Mouse (Mus musculus) forebrain, embryonic 12.5 days (tissue): ENCODE measurements at regions not wholly inside any gene's neighbourhood (a gene's known extent, or its start where the extent isn't known, plus 50 kb on each side); places are given as distances from the start of the nearest gene placed in this dataset.
"Not testable (repeated sequence)": the region's sequence is repeated elsewhere in the genome, so short reads cannot be mapped to it uniquely, and the experiment has no call there.

ENCODE experiments used
- ATAC-seq: fragments of 200-750 bp; cut with Nextera tagmentation; 2 replicates; pipeline ENCODE4 v1.8.0; 2017; ENCODE audit warnings: moderate TSS enrichment; ENCODE audit not compliant: low FRiP score
- H3K27ac ChIP-seq: fragments of 300-500 bp; sonication (generic); 2 replicates; pipeline ENCODE4 v1.5.1; 2016; ENCODE audit warnings: mild to moderate bottlenecking
- H3K27me3 ChIP-seq: fragments of 300-500 bp; sonication (generic); 2 replicates; pipeline ENCODE4 v1.6.1; 2016; ENCODE audit warnings: mild to moderate bottlenecking
- H3K36me3 ChIP-seq: fragments of 300-500 bp; sonication (generic); replicated peaks from 2 replicates; pipeline ENCODE4 v1.6.1; 2016; ENCODE audit warnings: mild to moderate bottlenecking
- H3K4me1 ChIP-seq: fragments of 300-500 bp; sonication (generic); 2 replicates; pipeline ENCODE4 v1.6.1; 2016
- H3K4me2 ChIP-seq: fragments of 300-500 bp; sonication (generic); 2 replicates; pipeline ENCODE4 v1.6.1; 2016; ENCODE audit warnings: mild to moderate bottlenecking, moderate library complexity
- H3K4me3 ChIP-seq: fragments of 300-500 bp; sonication (generic); replicated peaks from 2 replicates; pipeline ENCODE4 v1.5.1; 2016; ENCODE audit warnings: mild to moderate bottlenecking
- H3K9ac ChIP-seq: fragments of 300-500 bp; sonication (generic); 2 replicates; pipeline ENCODE4 v1.6.1; 2016; ENCODE audit warnings: mild to moderate bottlenecking
- H3K9me3 ChIP-seq: fragments of 300-500 bp; sonication (generic); 2 replicates; pipeline ENCODE4 v1.6.1; 2016
- WGBS: fragments of 180-500 bp; shearing (Covaris S2); methylation state at CpG from one replicate; pipeline ENCODE4 v1.1.7; 2016; 5-methylcytosine and 5-hydroxymethylcytosine counted together

DNA sequence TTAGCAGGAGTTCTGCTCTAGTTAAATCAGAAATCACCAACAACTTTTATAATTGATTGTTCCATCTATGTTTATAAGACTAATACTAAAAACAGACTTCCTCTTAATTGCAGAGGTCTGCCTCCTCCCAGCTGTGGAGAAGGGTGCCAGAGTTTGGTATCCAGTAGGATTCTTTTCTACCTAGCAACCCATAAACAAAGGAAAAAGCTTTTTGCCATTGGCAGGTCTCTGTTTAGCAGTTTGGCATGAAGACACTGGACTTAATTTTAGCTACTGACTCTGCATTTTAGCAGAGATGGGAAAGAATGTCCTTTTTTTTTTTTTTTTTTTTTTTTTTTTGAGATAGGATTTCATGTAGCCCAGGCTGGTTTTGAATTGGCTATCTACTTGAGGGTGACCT, 1628.4 kb downstream of the A830018L16Rik start:
- Histone ChIP-seq H3K27ac (no peak overlapping the region), H3K27me3 (no peaks in the 10 kb centered on the region), H3K4me1 (no peaks in the 10 kb centered on the region), H3K4me3 (no peak overlapping the region), H3K9ac (no peak overlapping the region), H3K9me3 (no peaks in the 10 kb centered on the region), H3K36me3 (no peaks in the 10 kb centered on the region), H3K4me2 (no peak overlapping the region)
- ATAC-seq = no peak

DNA sequence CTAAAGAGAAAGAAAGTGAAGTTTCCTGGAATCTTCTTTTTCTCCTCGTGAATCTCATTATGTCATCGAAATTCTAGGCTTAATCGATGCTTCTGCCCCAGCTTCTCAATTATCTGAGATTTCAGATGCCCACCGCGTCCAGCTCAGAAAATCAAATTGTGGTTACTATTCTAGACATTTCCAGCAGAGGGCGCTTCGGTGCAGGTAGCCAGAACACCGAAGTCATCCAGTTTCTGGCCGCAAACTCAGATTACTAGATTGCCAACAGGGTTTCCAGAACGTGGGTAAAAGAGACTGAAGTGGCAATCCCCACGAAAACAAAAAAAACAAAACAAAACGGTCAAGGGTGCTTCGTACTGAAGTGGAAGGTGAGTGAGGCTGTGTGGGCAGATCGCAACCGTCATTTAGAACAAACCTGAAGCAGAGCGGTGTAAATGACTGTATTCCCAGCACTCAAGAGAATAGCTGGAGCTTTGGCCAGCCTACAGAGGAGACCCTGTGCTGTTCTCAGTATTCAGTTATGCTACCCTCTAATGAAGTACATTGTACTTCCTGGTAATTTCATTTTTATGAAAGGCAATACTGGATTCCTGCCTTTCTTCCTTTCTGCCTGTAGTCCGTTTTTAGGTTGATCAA, 1636.4 kb downstream of the A830018L16Rik start:
- H3K36me3 ChIP-seq = no peaks in the 10 kb centered on the region
- WGBS = 19% methylated on average over 17 of the region's 17 CpGs
- H3K27me3 ChIP-seq = peaks cover 15% of the 10 kb centered on the region; the same call in 1 of the 2 replicates
- no peaks in the 10 kb centered on the region for H3K4me1 ChIP-seq
- no peak overlapping the region for H3K9ac ChIP-seq
- H3K27ac ChIP-seq = no peak overlapping the region
- H3K4me2 ChIP-seq = peak overlapping the region; percentile 30; the same call in 1 of the 2 replicates
- no peak overlapping the region for H3K4me3 ChIP-seq
- H3K9me3 ChIP-seq = no peaks in the 10 kb centered on the region
- no peak for ATAC-seq

DNA sequence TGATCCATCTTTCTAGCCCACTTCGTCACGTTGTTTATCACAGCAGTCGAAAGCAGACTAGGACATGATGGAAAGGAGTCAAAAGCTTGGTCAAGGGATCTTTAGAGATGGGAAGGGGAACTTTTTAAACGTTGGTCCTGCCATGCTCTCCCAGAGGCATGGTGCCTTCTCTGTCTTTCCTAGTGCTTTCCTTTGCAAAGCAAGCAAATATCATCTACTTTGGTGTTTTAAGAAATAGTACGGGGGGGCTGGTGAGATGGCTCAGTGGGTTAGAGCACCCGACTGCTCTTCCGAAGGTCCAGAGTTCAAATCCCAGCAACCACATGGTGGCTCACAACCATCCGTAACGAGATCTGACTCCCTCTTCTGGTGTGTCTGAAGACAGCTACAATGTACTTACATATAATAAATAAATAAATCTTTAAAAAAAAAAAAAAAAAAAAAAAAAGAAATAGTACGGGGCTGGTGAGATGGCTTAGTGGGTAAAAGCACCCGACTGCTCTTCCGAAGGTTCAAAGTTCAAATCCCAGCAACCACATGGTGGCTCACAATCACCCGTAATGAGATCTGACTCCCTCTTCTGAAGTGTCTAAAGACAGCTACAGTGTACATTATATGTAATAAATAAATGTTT, 1637.6 kb downstream of the A830018L16Rik start:
- ATAC-seq, H3K36me3 ChIP-seq: not testable (repeated sequence)
- WGBS = 75% methylated on average over 10 of the region's 13 CpGs

DNA sequence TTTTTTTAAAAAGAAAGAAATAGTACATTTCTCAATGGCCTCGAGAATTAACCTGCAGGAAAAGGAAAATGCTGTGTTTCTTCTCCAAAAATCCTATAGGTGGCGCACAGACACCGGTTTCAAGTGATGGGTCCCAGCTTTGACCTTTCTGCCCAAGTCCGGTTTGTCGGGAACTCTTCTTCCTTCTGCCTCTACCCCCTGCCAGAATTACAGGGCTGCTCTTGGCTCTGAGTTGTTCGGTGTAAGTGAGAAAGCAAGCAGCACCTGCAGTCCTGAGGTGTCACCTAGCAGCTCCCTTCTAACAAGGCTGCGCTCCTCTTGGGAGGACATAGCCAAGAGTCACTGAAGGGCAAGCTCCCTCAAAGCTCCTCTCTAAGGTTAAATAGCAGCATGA, 1638.2 kb downstream of the A830018L16Rik start:
- ATAC-seq = no peak
- H3K9ac ChIP-seq = no peak overlapping the region
- WGBS = 13% methylated on average over 7 of the region's 7 CpGs

More for the DNA sequence above, 1637.6 kb downstream of the A830018L16Rik start:
- H3K9ac ChIP-seq, H3K27ac ChIP-seq, H3K4me1 ChIP-seq, H3K4me2 ChIP-seq, H3K4me3 ChIP-seq, H3K9me3 ChIP-seq: not testable (repeated sequence)
- peaks cover 15% of the 10 kb centered on the region; the same call in 1 of the 2 replicates for H3K27me3 ChIP-seq

DNA sequence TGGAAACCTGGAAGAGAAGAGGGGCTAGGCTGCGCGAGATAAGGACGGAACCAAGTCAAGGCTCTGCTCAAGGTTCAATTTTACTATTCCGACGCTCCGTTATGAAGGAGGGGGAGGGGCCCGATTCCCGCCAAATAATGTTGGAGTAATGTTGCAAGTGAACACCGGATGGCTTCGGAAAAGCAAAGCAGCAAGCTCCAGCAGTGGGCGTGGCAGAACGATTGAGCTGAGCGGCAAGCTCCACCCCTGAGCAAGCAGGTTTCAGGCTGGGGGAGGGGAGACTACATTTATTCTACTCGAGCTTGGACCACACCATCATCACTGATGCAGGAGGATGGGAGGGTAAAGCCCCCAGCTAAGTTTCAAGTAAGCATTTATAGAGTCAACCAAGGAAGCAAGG, 1643.8 kb downstream of the A830018L16Rik start:
- no peak overlapping the region for H3K4me3 ChIP-seq
- H3K36me3 ChIP-seq = no peaks in the 10 kb centered on the region
- no peak for ATAC-seq
- WGBS = 35% methylated on average over 14 of the region's 14 CpGs
- no peak overlapping the region for H3K4me2 ChIP-seq
- H3K27me3 ChIP-seq = no peaks in the 10 kb centered on the region
- no peak overlapping the region for H3K9ac ChIP-seq
- no peaks in the 10 kb centered on the region for H3K9me3 ChIP-seq
- no peaks in the 10 kb centered on the region for H3K4me1 ChIP-seq
- no peak overlapping the region for H3K27ac ChIP-seq

More for the DNA sequence above, 1638.2 kb downstream of the A830018L16Rik start:
- Histone ChIP-seq H3K4me3 (no peak overlapping the region), H3K4me1 (no peaks in the 10 kb centered on the region), H3K4me2 (no peak overlapping the region), H3K27ac (no peak overlapping the region), H3K27me3 (peaks cover 15% of the 10 kb centered on the region; the same call in 1 of the 2 replicates), H3K36me3 (no peaks in the 10 kb centered on the region), H3K9me3 (no peaks in the 10 kb centered on the region)

DNA sequence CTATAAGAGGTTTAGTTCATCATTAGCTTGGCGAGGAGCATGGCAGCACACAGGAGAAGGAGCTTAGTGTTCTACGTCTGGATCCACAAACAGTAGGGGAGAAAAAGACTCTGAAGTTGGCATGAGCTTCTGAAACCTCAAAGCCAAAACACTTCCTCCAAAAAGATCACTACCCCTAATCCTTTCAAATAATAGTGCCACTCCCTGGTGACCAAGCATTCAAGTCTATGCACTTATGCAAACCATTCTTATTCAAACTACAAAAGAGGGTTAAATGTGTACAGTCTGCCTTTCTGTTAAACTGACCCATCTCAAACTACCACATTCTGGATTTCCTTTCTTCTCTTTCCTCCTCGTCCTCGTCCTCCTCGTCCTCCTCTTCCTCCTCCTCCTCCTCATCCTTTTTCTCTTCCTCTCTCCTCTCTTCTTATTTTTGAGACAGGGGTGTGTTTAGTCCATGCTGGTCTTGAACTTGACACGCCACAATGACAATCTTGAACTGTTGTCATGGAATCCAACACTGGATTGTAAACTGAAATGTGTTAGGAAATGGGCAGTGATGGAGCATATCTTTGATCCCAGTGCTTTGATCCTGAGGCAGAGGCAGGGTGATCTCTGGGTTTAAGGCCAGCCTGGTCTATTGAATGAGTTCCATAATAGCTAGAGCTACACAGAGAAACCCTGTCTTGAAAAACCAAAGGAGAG, 1645.9 kb downstream of the A830018L16Rik start:
- 66% methylated on average over 6 of the region's 6 CpGs for WGBS
- Histone ChIP-seq H3K27ac (no peak overlapping the region), H3K9me3 (no peaks in the 10 kb centered on the region), H3K4me1 (no peaks in the 10 kb centered on the region), H3K27me3 (no peaks in the 10 kb centered on the region), H3K4me3 (no peak overlapping the region), H3K4me2 (no peak overlapping the region), H3K36me3 (no peaks in the 10 kb centered on the region), H3K9ac (no peak overlapping the region)
- no peak for ATAC-seq
